Mouse (Mus musculus): Measurements from ENCODE around the gene Ufd1. TPM values are rescaled to one million over a fixed set of nuclear protein-coding genes. Genes with fewer than 3 reads are reported as not detected.

The Ufd1 gene
- polyA plus RNA-seq (2012; fragmentation: generic; extraction: Trizol): 35.5 TPM
- long read RNA-seq, experiment 1, transcript Ufd1-201 (12 exons, 1,996 nt): major isoform, 59 of 74 reads
- long read RNA-seq, experiment 1, partial matches to known transcripts: 4 of 74 reads
- long read RNA-seq, experiment 1, other reads (novel, unspliced or antisense): 11 of 74 reads
- long read RNA-seq, experiment 2, transcript Ufd1-201 (12 exons, 1,996 nt): major isoform, 185 of 222 reads
- long read RNA-seq, experiment 2, partial matches to known transcripts: 1 of 222 reads
- long read RNA-seq, experiment 2, other reads (novel, unspliced or antisense): 36 of 222 reads

DNA sequence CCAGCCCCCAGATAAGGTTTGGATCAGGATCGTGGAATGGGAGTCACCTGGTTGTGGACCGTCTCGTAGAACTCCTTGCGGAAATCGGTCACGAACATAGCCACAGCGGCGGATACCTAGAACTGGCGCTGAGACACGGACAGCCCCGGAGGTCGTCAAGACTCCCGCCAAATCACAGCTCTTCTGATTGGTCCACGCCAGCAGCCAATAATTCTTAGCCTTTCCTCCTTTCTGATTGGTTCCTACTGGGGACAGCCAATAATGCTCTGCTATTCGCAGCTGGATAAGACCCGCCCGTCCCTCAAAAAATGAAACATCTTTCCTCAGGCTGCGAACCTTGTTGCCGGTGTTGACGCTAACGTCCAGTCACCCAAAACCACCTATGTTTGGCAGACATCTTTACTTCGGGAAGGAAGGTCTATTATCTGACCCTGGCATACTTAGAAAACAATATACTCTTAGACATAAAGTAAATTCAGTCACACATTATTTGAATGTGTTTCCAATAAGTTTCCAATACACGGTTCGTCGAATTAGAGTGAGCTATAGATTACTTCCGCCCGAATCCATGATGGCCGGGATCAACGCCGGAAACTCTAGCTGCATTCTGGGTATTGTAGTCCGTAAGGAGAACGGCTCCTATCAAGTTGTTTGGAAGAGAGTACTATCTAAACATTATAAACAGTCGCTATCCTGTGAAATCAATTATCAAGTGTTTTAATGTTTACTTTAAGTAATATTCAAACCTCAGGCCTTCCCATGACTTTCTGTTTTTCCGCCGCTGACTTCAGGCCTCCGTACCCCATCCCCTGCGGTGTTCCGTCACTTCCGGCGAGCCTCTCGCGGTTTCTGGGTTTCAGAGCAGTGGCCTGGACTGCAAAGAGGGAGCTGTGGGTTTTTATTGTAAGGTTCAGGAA is at the start of gene Ufd1, which contains the start of gene Cdc45:
Gene Ufd1, plus strand, starts transcription at position 312 of the 917 bp plus-strand sequence.
Gene Cdc45, minus strand, starts transcription at position 520 of the 917 bp plus-strand sequence.
- no peaks in the 10 kb centered on the region for H3K27me3 ChIP-seq (ENCODE audit: control insufficient read depth, insufficient read depth, insufficient read length)
- H3K79me3 ChIP-seq (ENCODE audit: low read depth): peaks cover 38% of the 10 kb centered on the region
- TF ChIP-seq CEBPB (IDR thresholded peaks at IDR 0.05; ENCODE audit: low read depth): no peak
- TF ChIP-seq MAX (IDR thresholded peaks at IDR 0.05): peak; percentile 30
- H3K79me2 ChIP-seq (ENCODE audit: control insufficient read depth, insufficient read depth): peaks cover 63% of the 10 kb centered on the region
- H3ac ChIP-seq (ENCODE audit: control insufficient read depth, insufficient read length, low read depth): peak within 1 kb of the TSS; percentile 78
- H3K4me3 ChIP-seq (ENCODE audit: insufficient read depth, poor library complexity, severe bottlenecking): peak within 1 kb of the TSS; percentile 86
- peaks cover 51% of the 10 kb centered on the region for H3K36me3 ChIP-seq (ENCODE audit: control insufficient read depth, insufficient read depth)

DNA sequence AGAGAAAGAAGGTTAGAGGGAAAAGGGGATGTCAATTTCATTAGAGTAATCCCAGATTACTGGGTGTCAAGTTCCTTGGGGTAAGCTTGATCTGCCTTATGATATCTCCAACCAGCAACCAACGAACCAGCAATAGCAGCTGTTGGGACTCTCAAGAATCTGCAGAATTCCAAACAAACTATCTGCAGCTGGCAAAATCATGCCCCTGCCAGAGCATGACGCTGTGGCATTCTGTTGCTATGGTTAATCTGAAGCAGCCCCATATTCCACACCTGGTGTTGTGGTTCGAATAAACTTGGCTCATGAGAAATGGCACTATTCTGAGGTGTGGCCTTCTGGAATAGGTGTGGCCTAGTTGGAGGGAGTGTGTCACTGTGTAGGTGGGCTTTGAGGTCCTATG is 48.6 kb upstream of the Ufd1 start:
- no peaks in the 10 kb centered on the region for H3K79me3 ChIP-seq (ENCODE audit: low read depth)
- no peak overlapping the region for H3K4me3 ChIP-seq (ENCODE audit: insufficient read depth, poor library complexity, severe bottlenecking)
- H3ac ChIP-seq (ENCODE audit: control insufficient read depth, insufficient read length, low read depth): no peak overlapping the region
- no peaks in the 10 kb centered on the region for H3K27me3 ChIP-seq (ENCODE audit: control insufficient read depth, insufficient read depth, insufficient read length)
- no peaks in the 10 kb centered on the region for H3K79me2 ChIP-seq (ENCODE audit: control insufficient read depth, insufficient read depth)
- no peak for TF ChIP-seq CTCF (IDR thresholded peaks at IDR 0.05; ENCODE audit: control insufficient read depth, insufficient read depth, insufficient read length)
- TF ChIP-seq FOSL1 (IDR thresholded peaks at IDR 0.05; ENCODE audit: insufficient read depth, low read length, poor library complexity, severe bottlenecking): no peak
- TF ChIP-seq USF1 (IDR thresholded peaks at IDR 0.05; ENCODE audit: low read depth): no peak
- no peak for TF ChIP-seq MYOG (IDR thresholded peaks at IDR 0.05; ENCODE audit: control insufficient read depth, extremely low read depth, insufficient read length)
- TF ChIP-seq MAX (IDR thresholded peaks at IDR 0.05): no peak
- TF ChIP-seq MYOD1 (IDR thresholded peaks at IDR 0.05; ENCODE audit: control insufficient read depth, insufficient read length, low read depth): no peak
- TF ChIP-seq CEBPB (IDR thresholded peaks at IDR 0.05; ENCODE audit: low read depth): no peak
- H3K36me3 ChIP-seq (ENCODE audit: control insufficient read depth, insufficient read depth): no peaks in the 10 kb centered on the region

DNA sequence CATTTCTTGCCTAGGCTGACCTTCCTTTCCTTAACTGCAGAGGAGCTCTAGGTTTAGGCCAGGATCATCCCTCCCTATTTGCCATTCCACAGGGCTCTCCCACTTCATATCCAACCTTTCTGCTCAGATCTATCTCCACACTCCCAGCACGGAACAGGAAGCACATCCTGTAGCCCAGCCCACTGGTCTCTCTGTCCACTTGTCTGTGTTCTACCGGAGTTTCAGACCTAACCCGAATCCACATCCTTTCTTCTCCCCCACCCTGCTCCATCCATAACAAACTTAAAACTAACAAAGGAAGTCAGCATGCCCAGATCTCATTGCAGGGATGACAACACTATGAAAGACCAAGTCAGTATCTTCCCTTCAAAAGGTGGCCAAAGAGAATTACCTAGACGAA is 45.2 kb upstream of the Ufd1 start:
- H3K36me3 ChIP-seq (ENCODE audit: control insufficient read depth, insufficient read depth): no peaks in the 10 kb centered on the region
- H3K27me3 ChIP-seq (ENCODE audit: control insufficient read depth, insufficient read depth, insufficient read length): no peaks in the 10 kb centered on the region
- TF ChIP-seq CTCF (IDR thresholded peaks at IDR 0.05; ENCODE audit: control insufficient read depth, insufficient read depth, insufficient read length) (no peak), USF1 (IDR thresholded peaks at IDR 0.05; ENCODE audit: low read depth) (no peak), MAX (IDR thresholded peaks at IDR 0.05) (no peak), FOSL1 (IDR thresholded peaks at IDR 0.05; ENCODE audit: insufficient read depth, low read length, poor library complexity, severe bottlenecking) (no peak), MYOG (IDR thresholded peaks at IDR 0.05; ENCODE audit: control insufficient read depth, extremely low read depth, insufficient read length) (no peak), CEBPB (IDR thresholded peaks at IDR 0.05; ENCODE audit: low read depth) (no peak), MYOD1 (IDR thresholded peaks at IDR 0.05; ENCODE audit: control insufficient read depth, insufficient read length, low read depth) (no peak)
- no peak overlapping the region for H3K4me3 ChIP-seq (ENCODE audit: insufficient read depth, poor library complexity, severe bottlenecking)
- no peak overlapping the region for H3ac ChIP-seq (ENCODE audit: control insufficient read depth, insufficient read length, low read depth)
- H3K79me2 ChIP-seq (ENCODE audit: control insufficient read depth, insufficient read depth): no peaks in the 10 kb centered on the region
- no peaks in the 10 kb centered on the region for H3K79me3 ChIP-seq (ENCODE audit: low read depth)

DNA sequence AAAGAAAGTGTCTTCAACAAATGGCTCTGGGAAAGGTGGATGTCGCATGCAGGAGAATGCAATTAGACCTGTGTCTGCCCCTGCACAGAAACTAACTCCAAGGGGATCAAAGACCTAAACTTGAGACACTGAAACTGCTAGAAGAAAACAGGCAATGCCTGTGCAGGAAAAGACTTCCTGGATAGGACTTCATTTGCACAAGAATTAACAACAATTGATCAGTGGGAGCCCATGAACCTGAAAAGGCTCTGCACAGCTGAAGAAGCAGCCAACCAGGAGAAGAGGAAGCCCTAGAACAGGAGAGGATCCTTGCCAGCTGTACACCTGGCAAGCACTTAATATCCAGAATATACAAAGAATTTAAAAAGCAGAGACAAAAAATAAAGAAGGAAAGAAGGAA is 42.1 kb upstream of the Ufd1 start:
- Histone ChIP-seq H3K36me3 (ENCODE audit: control insufficient read depth, insufficient read depth) (no peaks in the 10 kb centered on the region), H3K4me3 (ENCODE audit: insufficient read depth, poor library complexity, severe bottlenecking) (no peak overlapping the region), H3K27me3 (ENCODE audit: control insufficient read depth, insufficient read depth, insufficient read length) (no peaks in the 10 kb centered on the region), H3K79me3 (ENCODE audit: low read depth) (no peaks in the 10 kb centered on the region), H3K79me2 (ENCODE audit: control insufficient read depth, insufficient read depth) (no peaks in the 10 kb centered on the region), H3ac (ENCODE audit: control insufficient read depth, insufficient read length, low read depth) (no peak overlapping the region)
- no peak for TF ChIP-seq MYOG (IDR thresholded peaks at IDR 0.05; ENCODE audit: control insufficient read depth, extremely low read depth, insufficient read length)
- TF ChIP-seq MYOD1 (IDR thresholded peaks at IDR 0.05; ENCODE audit: control insufficient read depth, insufficient read length, low read depth): no peak
- no peak for TF ChIP-seq FOSL1 (IDR thresholded peaks at IDR 0.05; ENCODE audit: insufficient read depth, low read length, poor library complexity, severe bottlenecking)
- TF ChIP-seq USF1 (IDR thresholded peaks at IDR 0.05; ENCODE audit: low read depth): no peak
- TF ChIP-seq CTCF (IDR thresholded peaks at IDR 0.05; ENCODE audit: control insufficient read depth, insufficient read depth, insufficient read length): no peak
- no peak for TF ChIP-seq CEBPB (IDR thresholded peaks at IDR 0.05; ENCODE audit: low read depth)
- no peak for TF ChIP-seq MAX (IDR thresholded peaks at IDR 0.05)

DNA sequence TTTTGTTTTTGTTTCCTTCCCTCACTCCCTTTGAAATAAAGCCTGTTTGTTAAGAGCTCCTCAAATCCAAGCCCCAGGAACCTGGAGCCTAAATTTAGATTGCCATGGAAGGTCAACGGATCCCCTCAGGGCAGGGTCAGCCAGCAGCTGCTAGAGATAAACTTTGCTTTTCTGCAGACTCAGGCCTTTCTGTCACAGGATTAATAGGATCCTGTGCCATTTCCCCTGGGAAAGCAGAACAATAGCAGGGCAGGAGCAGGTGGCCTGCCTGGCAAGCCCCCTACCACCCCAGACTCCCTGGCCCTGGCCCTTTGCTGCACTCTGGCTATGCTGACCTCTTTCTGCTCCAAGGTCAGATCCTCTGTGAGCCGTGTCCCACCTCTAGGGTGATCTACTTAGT is 37.6 kb upstream of the Ufd1 start:
- H3K79me3 ChIP-seq (ENCODE audit: low read depth): no peaks in the 10 kb centered on the region
- H3K27me3 ChIP-seq (ENCODE audit: control insufficient read depth, insufficient read depth, insufficient read length): no peaks in the 10 kb centered on the region
- H3K4me3 ChIP-seq (ENCODE audit: insufficient read depth, poor library complexity, severe bottlenecking): no peak overlapping the region
- H3K36me3 ChIP-seq (ENCODE audit: control insufficient read depth, insufficient read depth): no peaks in the 10 kb centered on the region
- TF ChIP-seq CEBPB (IDR thresholded peaks at IDR 0.05; ENCODE audit: low read depth) (no peak), MAX (IDR thresholded peaks at IDR 0.05) (no peak), MYOD1 (IDR thresholded peaks at IDR 0.05; ENCODE audit: control insufficient read depth, insufficient read length, low read depth) (no peak), USF1 (IDR thresholded peaks at IDR 0.05; ENCODE audit: low read depth) (no peak), MYOG (IDR thresholded peaks at IDR 0.05; ENCODE audit: control insufficient read depth, extremely low read depth, insufficient read length) (no peak), FOSL1 (IDR thresholded peaks at IDR 0.05; ENCODE audit: insufficient read depth, low read length, poor library complexity, severe bottlenecking) (no peak), CTCF (IDR thresholded peaks at IDR 0.05; ENCODE audit: control insufficient read depth, insufficient read depth, insufficient read length) (no peak)
- H3ac ChIP-seq (ENCODE audit: control insufficient read depth, insufficient read length, low read depth): no peak overlapping the region
- H3K79me2 ChIP-seq (ENCODE audit: control insufficient read depth, insufficient read depth): no peaks in the 10 kb centered on the region
